Mouse (Mus musculus) heart, postnatal 0 days (tissue): ENCODE measurements at regions not wholly inside any gene's neighbourhood (a gene's known extent, or its start where the extent isn't known, plus 50 kb on each side); places are given as distances from the start of the nearest gene placed in this dataset.

Source experiments
- CTCF ChIP-seq: IDR thresholded peaks from 2 replicates; pipeline ENCODE4 v1.5.1; 2016; ENCODE audit warnings: antibody characterized with exemption, control low read depth, low read depth
- EP300 ChIP-seq: IDR thresholded peaks from 2 replicates; pipeline ENCODE4 v1.6.1; 2016; ENCODE audit warnings: antibody characterized with exemption, low read depth

DNA sequence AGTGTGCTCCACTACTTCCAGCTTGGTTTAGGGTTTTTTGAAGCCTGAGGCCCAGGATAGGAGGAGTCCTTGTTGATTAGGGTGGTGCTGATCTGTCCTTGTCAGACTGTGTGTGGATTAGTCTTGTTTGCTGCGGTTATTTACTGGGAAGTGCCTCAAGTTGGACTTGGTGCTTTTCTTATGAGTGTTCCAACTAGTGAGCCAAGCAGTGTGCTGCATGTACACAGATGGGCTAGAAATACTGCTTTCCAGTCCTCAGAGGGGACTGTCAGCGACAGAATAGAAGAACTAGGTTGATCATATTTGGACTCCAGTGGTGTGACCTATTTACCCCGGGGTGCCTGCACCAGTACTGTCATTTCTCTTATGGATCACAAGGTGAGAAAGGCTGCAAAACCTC lies 69.1 kb upstream of the Arhgap32 start:
- no peak for TF ChIP-seq CTCF
- no peak for TF ChIP-seq EP300
